Mouse (Mus musculus): ENCODE data around the gene Fcrl5.
"Not testable (repeated sequence)": the region's sequence is repeated elsewhere in the genome, so short reads cannot be mapped to it uniquely, and the experiment has no call there.

DNA sequence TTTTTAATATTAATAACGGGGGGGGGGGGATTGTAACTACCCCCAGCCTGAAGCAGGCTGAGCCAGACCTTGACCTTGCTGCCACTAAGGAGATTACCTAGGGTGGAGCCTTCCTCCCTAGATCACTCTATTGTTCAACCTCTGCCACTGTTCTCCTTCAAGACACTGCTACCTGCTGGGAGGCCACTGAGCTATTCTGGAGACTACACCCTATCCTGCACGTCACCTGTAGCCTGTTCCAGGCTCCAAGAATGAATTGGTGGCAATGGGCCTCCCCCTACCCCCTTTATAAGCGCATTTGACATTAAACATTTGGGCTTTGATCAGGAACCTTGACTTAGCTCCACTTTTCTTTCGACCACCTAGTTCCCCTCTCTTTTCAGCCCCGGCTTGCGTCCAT lies 43.0 kb downstream of the Fcrl5 start:
- not testable (repeated sequence) for TF ChIP-seq POLR2A (IDR thresholded peaks at IDR 0.05; ENCODE audit: borderline replicate concordance, control insufficient read depth, low read depth, low read length); CTCF (IDR thresholded peaks at IDR 0.05; ENCODE audit: control insufficient read depth, insufficient read depth, low read length)

Measured in bone marrow, adult 2 months (tissue).